Mouse (Mus musculus) heart, embryonic 11.5 days (tissue): Measurements from ENCODE around the gene Psmc4. TPM values are rescaled to one million over a fixed set of nuclear protein-coding genes. Genes with fewer than 3 reads are reported as not detected.

Source experiments
- ATAC-seq: fragments of 200-750 bp; cut with Nextera tagmentation; replicated peaks from 2 replicates; pipeline ENCODE4 v1.8.0; 2017; ENCODE audit warnings: moderate library complexity; ENCODE audit not compliant: insufficient number of reproducible peaks, low FRiP score, low TSS enrichment
- H3K27ac ChIP-seq: fragments of 300-500 bp; sonication (generic); 2 replicates; pipeline ENCODE4 v1.5.1; 2014; ENCODE audit warnings: mild to moderate bottlenecking, low read depth, low read length
- H3K27me3 ChIP-seq: fragments of 300-500 bp; sonication (generic); 2 replicates; pipeline ENCODE4 v1.6.1; 2014; ENCODE audit warnings: mild to moderate bottlenecking, low read length, mixed read lengths; ENCODE audit not compliant: control insufficient read depth, insufficient read depth
- H3K36me3 ChIP-seq: fragments of 300-500 bp; sonication (generic); 2 replicates; pipeline ENCODE4 v1.6.1; 2014; ENCODE audit warnings: mild to moderate bottlenecking, low read length, moderate library complexity, mixed read lengths; ENCODE audit not compliant: control insufficient read depth, insufficient read depth
- H3K4me1 ChIP-seq: fragments of 300-500 bp; sonication (generic); 2 replicates; pipeline ENCODE4 v1.6.1; 2014; ENCODE audit warnings: low read length; ENCODE audit not compliant: control insufficient read depth, insufficient read depth
- H3K4me2 ChIP-seq: fragments of 300-500 bp; sonication (generic); 2 replicates; pipeline ENCODE4 v1.6.1; 2014; ENCODE audit warnings: mild to moderate bottlenecking, moderate library complexity
- H3K4me3 ChIP-seq: fragments of 300-500 bp; sonication (generic); 2 replicates; pipeline ENCODE4 v1.5.1; 2014; ENCODE audit warnings: low read depth, low read length
- H3K9ac ChIP-seq: fragments of 300-500 bp; sonication (generic); 2 replicates; pipeline ENCODE4 v1.6.1; 2014; ENCODE audit warnings: mild to moderate bottlenecking, low read depth, low read length, moderate library complexity
- H3K9me3 ChIP-seq: fragments of 300-500 bp; sonication (generic); replicated peaks from 2 replicates; pipeline ENCODE4 v1.6.1; 2016; ENCODE audit warnings: low read length; ENCODE audit not compliant: control insufficient read depth
- WGBS: fragments of 180-500 bp; shearing (Covaris S2); extraction: QIAGEN DNeasy Blood & Tissue Kit; methylation state at CpG from one replicate; pipeline ENCODE4 v1.1.7; 2014; ENCODE audit not compliant: insufficient replicate concordance; 5-methylcytosine and 5-hydroxymethylcytosine counted together
- polyA plus RNA-seq: library from polyadenylated mRNA; unstranded; fragments of >200 nt; fragmentation: Nextera tagmentation; extraction: Ambion mirVana; gene quantifications from 2 replicates; pipeline ENCODE4 v1.2.1, GENCODE M21; 2014

Psmc4 gene
- polyA plus RNA-seq, result 276 and 283 TPM in 2 replicates

DNA sequence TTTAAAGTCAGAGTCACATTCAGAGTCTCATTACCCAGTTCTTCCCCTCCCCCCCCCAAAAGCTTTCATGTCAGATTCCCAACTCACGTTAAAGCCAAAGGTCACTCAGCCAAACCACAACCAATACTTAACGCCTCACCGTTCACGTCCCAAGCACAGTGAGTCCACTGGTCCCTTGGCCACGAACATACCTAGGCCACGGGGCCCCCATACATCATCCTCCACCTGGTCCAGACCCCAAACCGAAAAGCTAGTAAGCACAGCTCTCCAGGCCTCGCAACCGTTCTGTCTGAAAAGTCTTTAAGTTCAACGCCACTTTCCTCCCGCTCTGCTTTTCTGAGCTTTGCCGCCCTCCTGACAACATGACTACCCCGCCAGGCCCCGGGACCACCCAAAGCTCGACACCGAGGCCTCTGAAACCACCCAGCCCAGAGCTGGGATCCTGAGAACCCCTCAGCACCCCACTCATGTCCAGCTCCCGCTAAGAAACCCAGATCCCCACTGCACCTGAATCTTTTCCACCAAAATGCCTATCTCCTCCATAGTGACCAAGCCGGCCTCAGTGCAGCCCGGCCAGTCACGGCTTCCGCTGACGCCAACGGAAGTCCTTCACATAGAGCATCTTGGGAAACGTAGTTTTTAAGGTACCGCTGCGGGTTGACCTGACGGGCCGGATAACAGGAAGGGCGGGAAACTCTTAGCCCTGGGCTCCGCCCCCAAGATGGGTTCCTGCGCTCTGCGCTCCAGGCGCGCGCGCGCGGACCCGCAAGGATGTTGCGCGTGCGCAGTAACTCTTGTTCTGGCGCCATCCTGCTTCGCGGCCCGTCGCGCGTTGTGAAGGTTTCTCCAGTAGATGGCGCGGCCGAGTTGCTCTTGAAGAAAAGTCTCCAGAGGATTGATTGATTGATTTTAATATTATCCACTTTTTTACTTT lies at the start of gene Psmc4:
Gene Psmc4 (minus strand): TSS at position 626 of the 934 bp plus-strand sequence.
- WGBS, result under 1% methylated on average over 52 of the region's 52 CpGs
- H3K27ac ChIP-seq, result no peak within 1 kb of the TSS

DNA sequence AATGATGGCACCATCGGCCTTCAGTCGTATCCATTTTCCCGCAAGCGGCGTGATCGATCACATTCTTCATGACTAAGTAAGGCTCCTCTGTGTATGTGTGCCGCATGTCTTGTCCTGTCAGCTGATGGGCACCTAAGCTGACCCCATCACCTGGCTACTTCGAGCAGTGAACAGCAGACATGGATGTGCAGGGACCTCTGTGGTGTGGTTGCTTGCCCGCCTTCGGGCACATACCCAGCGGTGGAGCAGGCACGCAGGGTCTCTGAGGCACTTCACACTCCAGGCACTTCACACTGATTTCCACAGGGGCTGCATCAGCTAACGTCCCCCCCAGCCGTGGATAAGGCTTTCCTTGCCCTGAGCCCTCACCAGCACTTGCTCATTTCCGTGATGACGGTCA lies 49.2 kb upstream of the Psmc4 start:
- H3K27ac ChIP-seq, result no peak overlapping the region
- H3K36me3 ChIP-seq, result no peaks in the 10 kb centered on the region
- ATAC-seq, result no peak
- no peaks in the 10 kb centered on the region; the same call in 1 of the 2 replicates for H3K27me3 ChIP-seq
- H3K4me3 ChIP-seq, result no peak overlapping the region
- no peak overlapping the region for H3K4me2 ChIP-seq
- no peaks in the 10 kb centered on the region for H3K4me1 ChIP-seq
- no peak overlapping the region for H3K9ac ChIP-seq
- 87% methylated on average over 16 of the region's 16 CpGs for WGBS
- 0 out of 2 replicates have a peak, but pooled peaks cover 2% of the 10 kb centered on the region for H3K9me3 ChIP-seq

More for the DNA sequence above, at the start of gene Psmc4:
- H3K4me2 ChIP-seq, result peak within 1 kb of the TSS; percentile 66
- H3K9ac ChIP-seq, result peak within 1 kb of the TSS; percentile 83
- no peaks in the 10 kb centered on the region for H3K9me3 ChIP-seq
- H3K4me3 ChIP-seq, result peak within 1 kb of the TSS; percentile 80
- no peaks in the 10 kb centered on the region for H3K27me3 ChIP-seq
- H3K36me3 ChIP-seq, result peaks cover 24% of the 10 kb centered on the region
- ATAC-seq, result peak; percentile 95
- peaks cover 5% of the 10 kb centered on the region; the same call in 1 of the 2 replicates for H3K4me1 ChIP-seq

DNA sequence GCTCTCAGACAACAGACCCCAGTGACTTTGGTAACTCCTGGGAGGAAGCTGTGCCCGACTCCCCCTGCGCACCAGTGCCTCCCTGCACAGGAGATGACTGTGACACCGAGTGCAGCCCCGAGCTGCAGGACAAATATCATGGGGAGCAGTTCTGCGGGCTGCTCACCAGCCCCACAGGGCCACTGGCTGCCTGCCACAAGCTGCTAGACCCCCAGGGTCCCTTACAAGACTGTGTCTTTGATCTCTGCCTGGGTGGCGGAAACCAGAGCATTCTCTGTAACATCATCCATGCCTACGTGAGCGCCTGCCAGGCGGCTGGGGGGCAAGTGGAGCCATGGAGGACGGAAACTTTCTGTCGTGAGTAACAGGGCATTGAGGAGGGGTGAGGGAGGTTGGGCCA lies 43.6 kb upstream of the Psmc4 start:
- WGBS, result 34% methylated on average over 11 of the region's 11 CpGs

DNA sequence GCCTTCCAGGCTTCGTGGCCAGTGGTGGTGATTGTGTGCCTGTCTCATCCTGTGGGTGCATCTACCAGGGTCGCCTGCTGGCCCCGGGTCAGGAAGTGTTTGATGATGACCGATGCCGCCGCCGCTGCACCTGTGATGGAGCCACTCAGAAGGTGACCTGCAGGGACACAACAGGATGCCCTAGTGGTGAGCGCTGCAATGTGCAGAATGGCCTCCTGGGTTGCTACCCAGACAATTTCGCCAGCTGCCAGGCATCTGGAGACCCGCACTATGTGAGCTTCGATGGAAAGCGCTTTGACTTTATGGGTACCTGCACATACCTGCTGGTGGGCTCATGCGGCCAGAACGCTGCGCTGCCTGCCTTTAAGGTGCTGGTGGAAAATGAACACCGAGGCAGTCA lies 36.3 kb upstream of the Psmc4 start:
- 72% methylated on average over 16 of the region's 16 CpGs for WGBS
- Histone ChIP-seq H3K36me3 (no peaks in the 10 kb centered on the region), H3K27ac (no peak overlapping the region), H3K9me3 (no peaks in the 10 kb centered on the region), H3K9ac (no peak overlapping the region), H3K4me3 (no peak overlapping the region), H3K4me1 (no peaks in the 10 kb centered on the region), H3K27me3 (no peaks in the 10 kb centered on the region), H3K4me2 (no peak overlapping the region)
- no peak for ATAC-seq

More for the DNA sequence above, 43.6 kb upstream of the Psmc4 start:
- no peaks in the 10 kb centered on the region for H3K4me1 ChIP-seq
- no peak overlapping the region for H3K27ac ChIP-seq
- H3K9ac ChIP-seq, result no peak overlapping the region
- no peak for ATAC-seq
- no peak overlapping the region for H3K4me3 ChIP-seq
- H3K27me3 ChIP-seq, result 0 out of 2 replicates have a peak, but pooled peaks cover 3% of the 10 kb centered on the region
- H3K36me3 ChIP-seq, result no peaks in the 10 kb centered on the region
- no peaks in the 10 kb centered on the region for H3K9me3 ChIP-seq
- no peak overlapping the region for H3K4me2 ChIP-seq

DNA sequence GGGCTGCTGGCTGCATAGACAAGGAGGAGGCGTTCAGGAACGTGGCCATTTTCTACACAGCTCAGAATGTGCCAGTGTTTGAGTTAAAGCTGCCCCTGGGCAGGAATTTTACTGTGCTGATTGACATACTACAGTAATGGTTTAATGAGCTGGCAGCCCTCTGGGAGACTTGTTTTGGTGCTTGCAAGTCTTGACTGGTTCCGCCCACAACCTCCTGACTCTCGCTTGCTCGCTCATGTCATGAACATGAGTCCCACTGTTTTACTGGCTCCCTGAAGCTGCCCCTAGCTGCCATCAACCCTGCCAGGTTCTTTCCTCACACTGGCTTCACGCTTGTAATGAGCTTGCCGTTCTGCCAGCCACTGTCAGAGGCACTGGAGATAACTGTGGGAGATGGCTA lies 34.3 kb upstream of the Psmc4 start:
- H3K36me3 ChIP-seq, result no peaks in the 10 kb centered on the region
- no peak overlapping the region for H3K9ac ChIP-seq
- 63% methylated on average over 7 of the region's 7 CpGs for WGBS
- no peak for ATAC-seq
- H3K27me3 ChIP-seq, result no peaks in the 10 kb centered on the region
- H3K4me1 ChIP-seq, result no peaks in the 10 kb centered on the region
- H3K9me3 ChIP-seq, result no peaks in the 10 kb centered on the region
- no peak overlapping the region for H3K4me3 ChIP-seq
- no peak overlapping the region for H3K27ac ChIP-seq
- no peak overlapping the region for H3K4me2 ChIP-seq

DNA sequence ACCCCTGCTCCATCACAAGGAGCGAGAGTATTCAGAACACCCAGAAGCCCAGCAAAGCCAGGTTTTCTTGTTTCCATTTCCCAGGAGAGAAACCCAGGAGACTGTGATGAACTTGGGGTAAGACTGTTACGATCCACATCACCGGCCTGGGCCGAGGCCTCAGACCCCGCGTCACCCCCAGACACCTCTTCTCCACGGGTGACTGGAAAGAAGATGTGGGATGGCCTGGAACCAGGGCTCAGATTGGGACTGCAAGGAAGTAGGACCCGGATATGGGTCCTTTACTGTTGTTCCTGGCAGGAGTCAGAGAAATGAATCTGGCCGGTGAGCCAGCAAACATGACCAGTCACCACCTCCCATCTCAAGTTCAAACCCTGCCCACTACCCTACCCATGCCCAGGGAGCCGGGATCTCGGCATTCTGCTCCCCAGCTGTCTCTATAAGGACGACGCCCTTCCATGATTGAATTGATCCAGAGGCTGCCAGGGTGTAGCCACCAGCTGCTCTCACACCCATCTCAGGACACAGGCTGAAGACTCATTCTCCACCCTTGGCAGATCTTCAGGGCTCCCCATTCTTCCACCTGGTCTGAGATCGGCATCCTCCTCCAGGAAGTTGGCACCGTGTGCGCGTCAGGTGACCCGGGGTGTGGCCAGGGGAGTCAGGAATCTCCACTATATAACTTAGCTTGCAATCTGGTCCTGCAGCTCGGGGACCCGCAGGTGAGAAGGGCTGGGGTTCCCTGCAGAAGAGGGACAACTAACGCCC lies 20.8 kb upstream of the Psmc4 start, which contains the start of gene Fcgbp:
Gene Fcgbp (plus strand): TSS at position 706 of the 768 bp plus-strand sequence.
- Histone ChIP-seq H3K36me3 (no peaks in the 10 kb centered on the region), H3K4me1 (no peaks in the 10 kb centered on the region), H3K9me3 (no peaks in the 10 kb centered on the region), H3K4me2 (no peak within 1 kb of the TSS), H3K4me3 (no peak within 1 kb of the TSS), H3K27ac (no peak within 1 kb of the TSS), H3K9ac (no peak within 1 kb of the TSS), H3K27me3 (no peaks in the 10 kb centered on the region)
- ATAC-seq, result no peak
- 78% methylated on average over 21 of the region's 21 CpGs for WGBS

DNA sequence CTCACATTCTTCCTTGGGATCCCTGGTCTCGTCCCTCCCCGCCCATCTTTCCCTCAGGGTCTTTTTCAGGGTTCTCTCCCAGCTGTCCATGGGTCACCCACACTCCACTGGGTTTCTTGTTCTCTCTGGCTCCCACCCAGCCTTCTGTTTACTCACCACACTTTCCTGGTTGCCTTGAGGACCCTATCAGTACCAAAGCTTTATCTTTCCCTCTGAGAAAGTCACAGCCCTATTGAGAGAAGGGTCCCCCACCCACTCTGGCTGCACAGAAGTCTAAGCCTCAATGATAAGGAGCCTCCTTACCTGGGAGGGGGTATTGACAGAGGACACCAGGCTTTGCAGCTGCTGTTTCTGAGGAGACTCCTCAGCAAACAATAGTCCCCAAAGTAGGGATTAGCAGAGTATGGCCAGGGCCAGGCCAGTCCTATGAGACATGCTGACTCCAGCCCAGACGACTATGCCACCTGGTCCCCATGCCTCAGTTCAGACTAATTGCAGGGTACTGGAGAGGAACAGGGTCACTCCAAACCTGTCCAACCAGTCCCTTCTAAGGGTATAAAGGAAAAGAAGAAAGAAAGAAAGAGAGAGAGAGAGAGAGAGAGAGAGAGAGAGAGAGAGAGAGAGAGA lies 19.8 kb upstream of the Psmc4 start:
- WGBS, result 52% methylated on average over 3 of the region's 3 CpGs
- no peak for ATAC-seq
- H3K27ac ChIP-seq, result no peak overlapping the region
- no peak overlapping the region for H3K4me2 ChIP-seq
- no peak overlapping the region for H3K4me3 ChIP-seq
- H3K27me3 ChIP-seq, result no peaks in the 10 kb centered on the region
- H3K36me3 ChIP-seq, result no peaks in the 10 kb centered on the region
- H3K9me3 ChIP-seq, result no peaks in the 10 kb centered on the region
- no peaks in the 10 kb centered on the region for H3K4me1 ChIP-seq
- no peak overlapping the region for H3K9ac ChIP-seq

DNA sequence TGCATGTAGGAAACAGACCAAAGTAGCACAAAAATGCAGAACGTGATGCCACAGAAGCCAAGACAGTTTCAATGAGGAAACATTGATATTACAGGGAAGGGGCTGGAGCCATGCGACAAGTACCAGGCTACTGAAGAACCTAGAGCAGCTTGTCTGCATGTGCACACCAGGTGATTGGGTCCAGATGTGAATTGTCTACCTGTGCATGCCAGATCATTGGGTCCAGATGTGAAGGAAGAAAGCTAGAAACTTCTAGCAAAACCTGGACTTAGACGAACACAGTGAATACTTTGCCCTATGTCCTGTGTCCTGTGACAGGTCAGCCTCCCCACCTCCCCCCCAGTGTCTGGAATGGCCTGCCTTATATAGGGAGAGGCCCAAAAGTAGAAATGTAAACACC lies 18.8 kb upstream of the Psmc4 start:
- H3K27me3 ChIP-seq, result no peaks in the 10 kb centered on the region
- 73% methylated on average over 3 of the region's 3 CpGs for WGBS
- H3K36me3 ChIP-seq, result no peaks in the 10 kb centered on the region
- no peak overlapping the region for H3K4me2 ChIP-seq
- no peak for ATAC-seq
- no peak overlapping the region for H3K4me3 ChIP-seq
- H3K9ac ChIP-seq, result no peak overlapping the region
- H3K9me3 ChIP-seq, result no peaks in the 10 kb centered on the region
- no peak overlapping the region for H3K27ac ChIP-seq
- H3K4me1 ChIP-seq, result no peaks in the 10 kb centered on the region
